Mouse (Mus musculus) R1 (cell line): Measurements from ENCODE around the gene Mical2.

ENCODE experiments used
- DNase-seq: peaks from one replicate; pipeline ENCODE4 v3.0.0-alpha.2; 2018; ENCODE audit warnings: low read depth, low spot score

Gene Mical2

DNA sequence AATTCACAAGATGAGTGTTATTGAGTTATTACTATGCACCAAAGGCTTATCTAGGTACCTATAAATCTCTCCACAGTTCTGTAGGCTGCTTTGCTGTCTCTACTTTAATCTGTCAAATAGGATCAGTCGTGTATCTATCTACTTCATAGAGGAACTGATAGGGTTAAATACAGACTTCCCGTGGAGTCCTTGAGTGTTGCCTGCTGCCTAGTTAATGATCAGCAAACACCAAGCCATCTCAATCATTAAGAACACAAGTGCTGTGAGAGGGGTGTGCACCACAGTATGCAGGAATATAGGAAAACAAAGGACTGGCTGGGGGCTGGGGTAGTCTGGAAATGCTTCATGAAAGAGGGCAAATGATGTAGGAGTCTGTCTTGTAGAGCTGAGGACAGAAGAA is 50.2 kb downstream of the Mical2 start:
- DNase-seq = no peak

GRCm38 (mm10) chr7:112276823-112277222 is 51.2 kb downstream of the Mical2 start:
- DNase-seq = no peak

- no peak for DNase-seq
Measured at GRCm38 (mm10) chr7:112278648-112279047, 53.0 kb downstream of the Mical2 start.

GRCm38 (mm10) chr7:112280474-112280873 is 54.8 kb downstream of the Mical2 start:
- DNase-seq = no peak

DNA sequence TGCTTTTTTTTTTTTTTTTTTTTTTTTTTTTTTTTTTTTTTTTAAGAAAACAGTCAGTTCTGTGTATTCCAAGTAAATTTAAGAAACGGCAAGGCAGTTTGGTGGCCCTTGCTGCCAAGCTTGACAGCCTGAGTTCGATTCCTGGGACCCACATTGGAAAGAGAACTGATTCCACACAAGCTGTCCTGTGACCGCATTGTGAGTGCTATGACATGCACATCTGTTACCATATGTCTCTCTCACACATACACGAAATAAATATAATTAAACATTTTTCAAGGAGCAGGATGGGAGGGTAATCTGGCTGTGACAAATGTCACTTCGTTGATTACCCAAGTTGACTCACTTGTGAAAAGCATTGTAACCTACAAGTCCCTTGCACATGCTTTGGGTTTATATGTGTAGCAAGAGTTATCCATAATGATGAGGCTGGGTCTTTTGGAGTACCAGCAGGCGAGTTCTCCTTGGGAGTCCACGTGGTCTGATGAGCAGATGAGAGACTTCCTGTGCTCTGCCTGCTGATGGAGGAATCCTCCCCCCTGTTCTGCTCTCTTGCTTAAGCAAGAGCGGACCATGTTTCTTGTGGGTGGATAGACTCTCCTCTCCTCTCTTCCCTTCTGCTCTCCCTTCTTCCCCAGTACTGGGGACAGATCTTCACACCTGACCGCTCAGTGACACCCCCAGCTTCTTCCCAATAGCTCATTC is 58.1 kb downstream of the Mical2 start:
- DNase-seq = no peak

DNA sequence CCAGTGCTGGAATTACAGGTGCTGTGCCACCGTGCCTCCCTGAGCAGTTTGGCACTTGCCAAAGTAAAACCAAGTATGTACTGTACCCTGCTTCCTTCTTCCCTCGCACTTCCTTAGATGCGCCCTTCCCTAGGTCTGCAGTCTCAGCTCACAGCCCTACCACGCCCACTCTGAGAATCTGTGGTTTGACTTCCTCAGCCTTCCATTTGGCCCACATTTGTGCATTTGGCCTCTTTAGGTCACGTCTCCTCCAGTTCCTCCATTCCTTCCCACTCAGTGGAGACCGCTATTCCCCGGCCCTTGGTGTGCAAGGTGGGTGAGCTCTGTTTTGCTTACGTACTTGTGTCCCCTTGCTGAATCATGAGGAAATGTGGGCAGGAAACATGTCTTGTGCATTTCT is 59.9 kb downstream of the Mical2 start:
- no peak for DNase-seq

- DNase-seq = no peak
Measured at GRCm38 (mm10) chr7:112288352-112289107, 62.9 kb downstream of the Mical2 start.

DNA sequence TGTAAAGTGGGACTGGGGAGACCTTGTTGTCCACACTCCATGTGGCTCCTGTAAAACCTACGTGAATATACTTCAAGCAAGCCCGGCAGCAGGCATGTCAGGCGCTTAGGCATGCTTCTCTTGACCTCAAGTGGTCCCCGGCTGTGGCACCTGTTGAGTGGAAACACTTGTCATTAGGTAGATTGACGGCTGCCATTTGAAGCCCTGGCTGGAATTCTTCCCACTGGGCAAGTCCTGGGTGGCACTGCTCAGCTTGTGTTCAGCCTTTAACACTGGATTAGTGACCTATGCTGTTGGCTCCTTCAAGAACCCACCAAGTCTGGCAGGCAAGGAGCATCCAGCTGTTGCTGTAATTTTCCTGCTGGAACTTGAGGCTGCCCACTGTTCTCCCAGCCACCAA is 63.9 kb downstream of the Mical2 start:
- no peak for DNase-seq

DNA sequence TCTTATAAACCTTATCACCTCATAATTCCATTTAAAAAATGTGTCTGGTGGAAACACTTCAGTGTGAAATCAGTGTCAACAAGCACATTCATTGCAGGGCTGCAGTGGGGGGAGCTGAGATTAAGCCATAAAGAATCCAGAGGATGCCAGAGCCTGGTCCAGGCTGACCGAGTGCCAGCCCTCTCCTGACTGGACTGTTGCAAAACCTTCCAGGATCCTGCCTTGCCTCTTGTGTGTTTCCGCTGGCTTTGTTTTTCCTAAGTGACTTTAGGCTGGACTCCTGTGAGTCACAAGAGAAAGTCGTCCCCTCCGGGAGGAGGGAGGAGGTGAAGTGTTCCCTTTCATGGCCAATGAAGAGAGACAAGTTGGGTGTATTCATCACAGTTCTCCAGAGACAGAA is 64.3 kb downstream of the Mical2 start:
- no peak for DNase-seq

GRCm38 (mm10) chr7:112293456-112294104 is 67.9 kb downstream of the Mical2 start:
- no peak for DNase-seq

- DNase-seq = no peak
Measured at GRCm38 (mm10) chr7:112295426-112296221, 70.0 kb downstream of the Mical2 start.

GRCm38 (mm10) chr7:112298032-112298431 is 72.4 kb downstream of the Mical2 start:
- no peak for DNase-seq

- no peak for DNase-seq
Measured at GRCm38 (mm10) chr7:112298871-112299422, 73.3 kb downstream of the Mical2 start.

DNA sequence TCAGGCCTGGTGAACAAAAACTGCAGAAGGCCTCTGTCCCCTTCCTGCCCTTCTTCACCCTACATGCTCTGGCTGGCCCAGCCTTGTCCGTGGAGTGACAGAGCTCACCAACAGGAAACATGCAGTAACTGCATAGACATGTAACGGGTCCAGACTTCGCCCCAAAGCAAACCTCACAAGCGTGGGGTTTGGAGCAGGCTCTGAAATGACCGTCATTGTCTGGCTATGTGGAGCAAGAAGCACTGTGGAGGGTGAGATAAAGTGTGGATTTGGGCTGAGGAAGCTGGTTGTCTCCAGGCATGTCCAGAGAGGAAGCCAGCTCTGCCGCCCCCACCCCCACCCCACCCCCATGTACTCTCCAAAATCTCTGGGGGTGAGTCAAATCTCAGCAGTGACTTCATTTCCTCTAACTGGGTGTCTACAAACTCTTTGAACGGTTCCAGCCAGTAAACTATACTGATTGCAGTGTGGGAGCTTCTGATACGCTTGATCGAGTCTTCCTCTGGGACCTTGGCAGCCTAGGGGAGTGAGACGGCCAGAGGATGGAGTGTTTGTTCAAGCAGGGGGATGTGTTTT is 74.0 kb downstream of the Mical2 start:
- DNase-seq = no peak

GRCm38 (mm10) chr7:112300141-112300540 is 74.5 kb downstream of the Mical2 start:
- no peak for DNase-seq

- peak; percentile 20 for DNase-seq
Measured at GRCm38 (mm10) chr7:112301052-112301451, 75.4 kb downstream of the Mical2 start.

DNA sequence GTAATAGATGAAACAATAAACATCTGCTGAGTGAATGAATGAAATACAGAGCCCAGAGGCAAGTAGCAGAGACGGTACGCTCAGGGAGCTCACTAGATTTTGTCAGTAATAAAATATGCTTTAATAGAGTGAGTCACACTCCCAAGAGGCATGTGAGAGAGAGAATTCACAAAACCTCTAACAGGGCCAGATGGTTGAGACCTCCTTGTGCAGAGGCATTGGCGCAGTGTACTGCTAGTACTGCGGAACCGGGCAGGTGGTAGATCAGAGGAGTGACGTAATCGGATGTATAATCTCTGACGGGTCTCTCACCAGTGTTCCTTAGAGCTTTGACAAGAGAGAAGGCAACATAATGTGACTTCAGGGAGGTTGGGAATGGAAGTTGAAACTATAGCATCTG is 78.7 kb downstream of the Mical2 start:
- no peak for DNase-seq

DNA sequence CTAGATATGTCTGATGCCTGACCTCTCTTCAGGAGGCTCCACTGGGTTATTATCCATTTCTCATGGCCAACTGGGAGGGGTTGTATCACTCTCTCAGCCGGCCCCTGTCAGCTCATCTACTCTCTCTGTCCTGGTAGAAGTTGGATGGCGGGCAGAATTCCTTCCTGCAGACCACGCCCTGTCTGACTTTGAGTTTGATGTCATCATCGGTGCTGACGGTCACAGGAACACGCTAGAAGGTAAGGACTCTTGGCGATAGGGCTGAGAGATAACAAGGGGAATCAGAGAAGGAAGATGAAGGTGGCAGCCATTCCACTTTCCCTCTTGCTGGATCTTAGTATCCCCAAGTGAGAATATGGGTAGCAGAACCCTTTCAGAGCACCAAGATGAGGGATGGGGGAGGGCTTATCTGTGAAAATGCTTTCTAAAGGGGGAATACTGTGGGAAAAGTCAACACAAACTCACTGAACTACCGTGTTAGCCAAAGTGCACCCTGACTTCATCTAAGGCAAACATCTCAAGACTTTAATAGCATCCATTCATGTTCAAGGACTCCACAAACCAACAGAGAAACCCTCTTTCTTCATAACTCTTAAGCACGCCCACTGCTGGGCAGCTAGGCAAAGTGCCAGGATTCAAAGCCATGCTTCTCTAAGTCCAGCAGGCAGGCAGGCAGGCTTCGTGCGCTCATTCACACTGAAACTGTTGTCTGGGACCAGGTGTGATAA is 83.8 kb downstream of the Mical2 start:
- DNase-seq = no peak

DNA sequence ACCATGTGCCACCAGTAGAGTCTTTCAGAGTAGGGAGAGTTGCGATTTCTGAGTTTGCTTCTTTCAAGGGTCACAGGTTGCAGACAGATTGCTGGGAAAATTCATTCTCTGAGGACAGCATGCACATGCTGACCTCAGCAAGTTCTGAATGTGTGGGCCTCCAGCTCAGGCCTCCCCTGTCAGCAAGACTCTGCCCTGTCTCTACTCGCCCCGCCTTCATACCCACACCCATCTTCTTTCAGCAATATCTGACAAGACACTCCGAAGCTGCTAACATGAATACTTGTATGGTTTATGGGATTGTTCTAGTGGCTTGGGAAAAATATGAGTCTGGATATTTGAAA is 84.3 kb downstream of the Mical2 start:
- no peak for DNase-seq

DNA sequence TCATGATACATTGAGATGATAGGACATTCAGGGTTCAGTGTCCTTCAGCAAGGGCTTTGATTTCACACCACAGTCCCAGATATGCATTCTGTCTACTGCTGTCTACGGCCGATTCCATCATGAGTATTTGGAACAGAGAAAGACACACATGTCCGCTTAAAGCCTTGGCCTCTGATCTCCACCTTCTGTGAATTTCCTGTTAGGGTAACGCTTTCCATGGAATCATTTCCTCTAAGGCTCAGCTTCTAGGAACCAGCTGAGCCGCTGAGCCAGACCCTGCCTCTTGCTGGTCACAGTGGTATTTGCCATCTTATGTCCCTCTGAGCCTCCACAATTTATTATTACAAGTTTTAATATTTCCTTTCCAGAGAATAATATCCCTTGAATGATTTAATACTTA is 87.6 kb downstream of the Mical2 start:
- no peak for DNase-seq

- no peak for DNase-seq
Measured at GRCm38 (mm10) chr7:112313670-112314069, 88.0 kb downstream of the Mical2 start.
